Mouse (Mus musculus) midbrain, postnatal 0 days (tissue): Measurements from ENCODE around the gene Vmn2r1. TPM values are rescaled to one million over a fixed set of nuclear protein-coding genes. Genes with fewer than 3 reads are reported as not detected.

ENCODE experiments used
- ATAC-seq: fragments of 200-750 bp; cut with Nextera tagmentation; 2 replicates; pipeline ENCODE4 v1.8.0; 2017; ENCODE audit warnings: moderate number of reproducible peaks, mild to moderate bottlenecking, moderate TSS enrichment, moderate library complexity; ENCODE audit not compliant: low FRiP score
- DNase-seq: peaks from one replicate; pipeline ENCODE4 v3.0.0-alpha.2; 2015; ENCODE audit warnings: low spot score
- H3K27ac ChIP-seq: fragments of 300-500 bp; sonication (generic); 2 replicates; pipeline ENCODE4 v1.5.1; 2014; ENCODE audit warnings: low read depth, mild to moderate bottlenecking, low read length, mixed read lengths
- H3K27me3 ChIP-seq: fragments of 300-500 bp; sonication (generic); 2 replicates; pipeline ENCODE4 v1.6.1; 2014; ENCODE audit warnings: low read length, control low read depth, mixed read lengths; ENCODE audit not compliant: insufficient read depth
- H3K36me3 ChIP-seq: fragments of 300-500 bp; sonication (generic); 2 replicates; pipeline ENCODE4 v1.6.1; 2014; ENCODE audit warnings: low read length, control low read depth, mixed read lengths; ENCODE audit not compliant: insufficient read depth
- H3K4me1 ChIP-seq: fragments of 300-500 bp; sonication (generic); 2 replicates; pipeline ENCODE4 v1.6.1; 2014; ENCODE audit warnings: mild to moderate bottlenecking, control low read depth, antibody characterized with exemption, low read length, mixed read lengths; ENCODE audit not compliant: insufficient read depth
- H3K4me2 ChIP-seq: fragments of 300-500 bp; sonication (generic); 2 replicates; pipeline ENCODE4 v1.6.1; 2014; ENCODE audit warnings: low read depth, mild to moderate bottlenecking, low read length, mixed read lengths; ENCODE audit not compliant: poor library complexity, severe bottlenecking
- H3K4me3 ChIP-seq: fragments of 300-500 bp; sonication (generic); 2 replicates; pipeline ENCODE4 v1.5.1; 2014; ENCODE audit warnings: low read depth, mild to moderate bottlenecking, low read length, moderate library complexity
- H3K9ac ChIP-seq: fragments of 300-500 bp; sonication (generic); replicated peaks from 2 replicates; pipeline ENCODE4 v1.6.1; 2014; ENCODE audit warnings: mild to moderate bottlenecking, low read length, moderate library complexity, mixed read lengths; ENCODE audit not compliant: poor library complexity, severe bottlenecking
- H3K9me3 ChIP-seq: fragments of 300-500 bp; sonication (generic); 2 replicates; pipeline ENCODE4 v1.6.1; 2016; ENCODE audit warnings: low read length, control low read depth
- CTCF ChIP-seq: IDR thresholded peaks from 2 replicates; pipeline ENCODE4 v1.5.1; 2016; ENCODE audit warnings: antibody characterized with exemption, mild to moderate bottlenecking
- WGBS: fragments of 180-500 bp; shearing (Covaris S2); extraction: QIAGEN DNeasy Blood & Tissue Kit; methylation state at CpG from one replicate; pipeline ENCODE4 v1.1.7; 2014; 5-methylcytosine and 5-hydroxymethylcytosine counted together
- polyA plus RNA-seq: library from polyadenylated mRNA; unstranded; fragments of >200 nt; fragmentation: Nextera tagmentation; extraction: Ambion mirVana; gene quantifications from 2 replicates; pipeline ENCODE4 v1.2.1, GENCODE M21; 2015
- total RNA-seq: library from RNA; depleted of rRNA; stranded (reverse); fragments of >200 nt; gene quantifications from 2 replicates; pipeline ENCODE4 v1.2.3, GENCODE M21; 2014; rRNA removed

The Vmn2r1 gene
- total and polyA plus RNA-seq, 2 experiments from 2014 or later: 0.14 to 0.49 TPM

DNA sequence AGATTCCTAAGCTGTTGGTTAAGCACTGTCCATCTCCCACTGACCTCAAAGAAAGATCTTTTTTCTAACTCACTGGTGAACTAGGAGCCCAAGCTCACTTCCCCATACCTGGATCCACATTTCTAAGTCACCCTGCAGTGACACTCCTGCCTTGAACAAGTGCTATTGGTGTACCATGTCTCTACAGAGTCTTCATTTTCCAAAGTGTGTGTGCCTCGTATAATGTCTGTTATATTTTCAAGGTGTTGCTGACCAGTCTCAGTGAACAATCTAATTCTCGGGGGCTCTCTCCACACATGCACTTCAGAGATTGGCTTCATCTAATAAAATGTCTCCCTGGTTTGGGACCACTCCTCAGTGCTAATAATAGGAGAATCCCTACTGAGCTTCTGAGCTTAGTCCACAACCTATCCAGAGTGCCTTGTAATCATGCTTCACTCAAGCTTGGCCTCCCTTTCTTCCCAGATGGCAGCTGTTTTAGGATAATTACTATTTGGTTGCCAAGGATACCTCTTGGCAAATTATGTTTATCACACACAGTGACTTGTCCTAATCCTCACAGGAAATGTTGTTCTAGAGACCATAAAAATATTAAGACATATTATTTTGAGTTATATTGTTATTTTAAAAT lies 60.6 kb downstream of the Vmn2r1 start, which contains the start of gene Vmn2r2:
Gene Vmn2r2 (minus strand): TSS at position 51 of the 631 bp plus-strand sequence.
- WGBS: 75% methylated on average over 2 of the region's 2 CpGs

More for the DNA sequence above, 60.6 kb downstream of the Vmn2r1 start, which contains the start of gene Vmn2r2:
- no peak within 1 kb of the TSS for H3K9ac ChIP-seq
- H3K4me1 ChIP-seq: no peaks in the 10 kb centered on the region
- TF ChIP-seq CTCF: no peak
- H3K4me2 ChIP-seq: no peak within 1 kb of the TSS
- H3K27me3 ChIP-seq: no peaks in the 10 kb centered on the region
- 0 out of 2 replicates have a peak, but pooled peaks have one; percentile 47 for ATAC-seq
- peak; percentile 38 for DNase-seq
- H3K36me3 ChIP-seq: no peaks in the 10 kb centered on the region
- H3K4me3 ChIP-seq: no peak within 1 kb of the TSS
- H3K27ac ChIP-seq: no peak within 1 kb of the TSS
- no peaks in the 10 kb centered on the region for H3K9me3 ChIP-seq

Other genes starting within 250 kb of the Vmn2r1 start
- gene Plch1, start 182.1 kb upstream of the Vmn2r1 start, total RNA-seq: 19.2 and 23.5 TPM in 2 replicates
- gene Plch1, start 182.1 kb upstream of the Vmn2r1 start, polyA plus RNA-seq: 5.4 and 5.6 TPM in 2 replicates
- 10.3 and 10.6 TPM in 2 replicates for gene E130311K13Rik, start 152.1 kb upstream of the Vmn2r1 start, total RNA-seq
- gene E130311K13Rik, start 152.1 kb upstream of the Vmn2r1 start, polyA plus RNA-seq: 10.9 and 11.6 TPM in 2 replicates
- gene Slc33a1, start 116.8 kb upstream of the Vmn2r1 start, total RNA-seq: 51.7 and 54.5 TPM in 2 replicates
- 15.7 and 16.0 TPM in 2 replicates for gene Slc33a1, start 116.8 kb upstream of the Vmn2r1 start, polyA plus RNA-seq
- 40.9 and 57.9 TPM in 2 replicates for gene Gmps, start 105.4 kb upstream of the Vmn2r1 start, total RNA-seq
- 40.7 and 46.2 TPM in 2 replicates for gene Gmps, start 105.4 kb upstream of the Vmn2r1 start, polyA plus RNA-seq
- gene Vmn2r2, start 60.4 kb downstream of the Vmn2r1 start, total RNA-seq: 0.52 TPM in 1 of 2 replicates, not detected in the other
- 0.04 TPM in 1 of 2 replicates, not detected in the other for gene Vmn2r2, start 60.4 kb downstream of the Vmn2r1 start, polyA plus RNA-seq
- gene Vmn2r3, start 208.2 kb downstream of the Vmn2r1 start, total RNA-seq: not detected in 2 replicates
- gene Vmn2r3, start 208.2 kb downstream of the Vmn2r1 start, polyA plus RNA-seq: 0.02 TPM in 1 of 2 replicates, not detected in the other